Comparison of ENCODE assay signal across 8 mouse cellular contexts in genomic region chr11:62624341-62625291, GRCm38 (mm10). TPM values are rescaled to one million over a fixed set of nuclear protein-coding genes. Genes with fewer than 3 reads are reported as not detected.
A peak's percentile ranks its signal among the peaks of the same experiment; 100 is the strongest.
DNase-seq lines count a peak whose midpoint lies in the region; ATAC-seq lines count a peak whose summit lies in the region.

No protein-coding gene starts in this region.

- no peak for DNase-seq in heart, embryonic 10.5 days (ENCODE audit: low spot score)
- no peak for DNase-seq in heart, adult 9 months (ENCODE audit: low spot score in 2 of 2)
- peak; percentile 87 for DNase-seq in brain, adult 2 months (ENCODE audit: low read depth, low spot score)
- DNase-seq in layer of hippocampus, adult 8-10 months (ENCODE audit: low spot score in 2 of 2) = peak; percentile 72 to 77

- H3K27me3 ChIP-seq in heart, embryonic 10.5 days (ENCODE audit: insufficient read depth, poor library complexity, severe bottlenecking) = no peaks in the 10 kb centered on the region; the same call in 1 of the 2 replicates
- H3K27me3 ChIP-seq in heart, embryonic 15.5 days = no peaks in the 10 kb centered on the region
- H3K27me3 ChIP-seq in midbrain, embryonic 13.5 days = no peaks in the 10 kb centered on the region

- ATAC-seq in heart, embryonic 15.5 days (replicated peaks; ENCODE audit: insufficient number of reproducible peaks, insufficient read depth, low FRiP score, low read depth) = peak; percentile 23
- ATAC-seq in midbrain, embryonic 13.5 days = peak; percentile 43; the same call in 1 of the 2 replicates
- ATAC-seq in activated CD4-positive, CD25-positive, alpha-beta regulatory T cell, adult 4 months = no peak
- no peak for ATAC-seq in CD4-positive, CD25-positive, alpha-beta regulatory T cell, adult 4 months

- whole genome bisulfite sequencing in heart, embryonic 10.5 days = 53% methylated on average over 10 of the region's 10 CpGs
- WGBS in heart, embryonic 15.5 days = 29% methylated on average over 10 of the region's 10 CpGs
- 74% methylated on average over 10 of the region's 10 CpGs for WGBS in midbrain, embryonic 13.5 days

- no peak overlapping the region for H3K4me3 ChIP-seq in heart, embryonic 10.5 days
- H3K4me3 ChIP-seq in heart, embryonic 15.5 days = no peak overlapping the region
- H3K4me3 ChIP-seq in midbrain, embryonic 13.5 days (replicated peaks) = no peak overlapping the region

- H3K4me2 ChIP-seq in heart, embryonic 15.5 days = 0 out of 2 replicates have a peak overlapping the region, but pooled peaks have one; percentile 19
- H3K4me2 ChIP-seq in midbrain, embryonic 13.5 days (replicated peaks) = no peak overlapping the region

- H3K9ac ChIP-seq in heart, embryonic 15.5 days = no peak overlapping the region
- H3K9ac ChIP-seq in midbrain, embryonic 13.5 days (replicated peaks) = no peak overlapping the region

- H3K4me1 ChIP-seq in heart, embryonic 10.5 days = peaks cover 57% of the 10 kb centered on the region
- H3K4me1 ChIP-seq in heart, embryonic 15.5 days (replicated peaks) = peaks cover 52% of the 10 kb centered on the region
- H3K4me1 ChIP-seq in midbrain, embryonic 13.5 days (replicated peaks) = peaks cover 27% of the 10 kb centered on the region

- no peaks in the 10 kb centered on the region for H3K9me3 ChIP-seq in heart, embryonic 10.5 days
- H3K9me3 ChIP-seq in heart, embryonic 15.5 days (replicated peaks) = no peaks in the 10 kb centered on the region
- H3K9me3 ChIP-seq in midbrain, embryonic 13.5 days = no peaks in the 10 kb centered on the region

- peaks cover 13% of the 10 kb centered on the region for H3K36me3 ChIP-seq in heart, embryonic 10.5 days
- peaks cover 7% of the 10 kb centered on the region; the same call in 1 of the 2 replicates for H3K36me3 ChIP-seq in heart, embryonic 15.5 days
- H3K36me3 ChIP-seq in midbrain, embryonic 13.5 days = peaks cover 6% of the 10 kb centered on the region; the same call in 1 of the 2 replicates

- H3K27ac ChIP-seq in heart, embryonic 10.5 days = peak overlapping the region; percentile 59; the same call in 1 of the 2 replicates
- H3K27ac ChIP-seq in heart, embryonic 15.5 days = peak overlapping the region; percentile 74
- peak overlapping the region; percentile 25 for H3K27ac ChIP-seq in midbrain, embryonic 13.5 days

RNA-seq across cellular contexts. Expression of gene Lrrc75a, which starts 23.7 kb away (rescaled TPM):
- 14.9 and 17.2 TPM in 2 replicates for polyA plus RNA-seq in heart, embryonic 10.5 days (2016; fragmentation: Nextera tagmentation; extraction: Ambion mirVana)
- 14.6 and 18.5 TPM in 2 replicates for polyA plus RNA-seq in heart, embryonic 15.5 days (2015; fragmentation: Nextera tagmentation; extraction: Ambion mirVana)
- 1 to 10 TPM; 7.5 to 9.3 (median 9.0) TPM for total RNA-seq in layer of hippocampus, adult 8-10 months (2022)
- 8.2 and 11.4 TPM in 2 replicates for polyA plus RNA-seq in midbrain, embryonic 13.5 days (2015; fragmentation: Nextera tagmentation; extraction: Ambion mirVana)
- polyA plus RNA-seq in activated CD4-positive, CD25-positive, alpha-beta regulatory T cell, adult 4 months (2017; shearing (Covaris generic)) = 1 to 10 TPM; 1.0 to 1.7 TPM
- 1 to 10 TPM; 1.9 to 4.6 TPM for polyA plus RNA-seq in CD4-positive, CD25-positive, alpha-beta regulatory T cell, adult 4 months (2017; shearing (Covaris generic))

RNA-seq across cellular contexts. Expression of gene Mmgt2, which starts 23.8 kb away (rescaled TPM):
- polyA plus RNA-seq in heart, embryonic 10.5 days (2016; fragmentation: Nextera tagmentation; extraction: Ambion mirVana) = 40.5 and 49.6 TPM in 2 replicates
- 44.7 and 49.1 TPM in 2 replicates for polyA plus RNA-seq in heart, embryonic 15.5 days (2015; fragmentation: Nextera tagmentation; extraction: Ambion mirVana)
- 10 to 100 TPM; 17.4 to 25.5 (median 20.8) TPM for total RNA-seq in layer of hippocampus, adult 8-10 months (2022)
- 23.0 and 25.2 TPM in 2 replicates for polyA plus RNA-seq in midbrain, embryonic 13.5 days (2015; fragmentation: Nextera tagmentation; extraction: Ambion mirVana)
- polyA plus RNA-seq in activated CD4-positive, CD25-positive, alpha-beta regulatory T cell, adult 4 months (2017; shearing (Covaris generic)) = 10 to 100 TPM; 32.9 to 42.3 TPM
- polyA plus RNA-seq in CD4-positive, CD25-positive, alpha-beta regulatory T cell, adult 4 months (2017; shearing (Covaris generic)) = 10 to 100 TPM; 42.9 to 59.1 TPM

RNA-seq across cellular contexts. Expression of gene Trpv2, which starts 50.3 kb away (rescaled TPM):
- polyA plus RNA-seq in heart, embryonic 10.5 days (2016; fragmentation: Nextera tagmentation; extraction: Ambion mirVana) = 4.2 and 5.9 TPM in 2 replicates
- 4.2 and 6.4 TPM in 2 replicates for polyA plus RNA-seq in heart, embryonic 15.5 days (2015; fragmentation: Nextera tagmentation; extraction: Ambion mirVana)
- 10 to 100 TPM; 14.5 to 15.9 (median 15.1) TPM for total RNA-seq in layer of hippocampus, adult 8-10 months (2022)
- 20.7 TPM in 2 replicates for polyA plus RNA-seq in midbrain, embryonic 13.5 days (2015; fragmentation: Nextera tagmentation; extraction: Ambion mirVana)
- 10 to 100 TPM; 76.8 to 79.0 TPM for polyA plus RNA-seq in activated CD4-positive, CD25-positive, alpha-beta regulatory T cell, adult 4 months (2017; shearing (Covaris generic))
- 10 to 100 TPM; 65.8 to 93.5 TPM for polyA plus RNA-seq in CD4-positive, CD25-positive, alpha-beta regulatory T cell, adult 4 months (2017; shearing (Covaris generic))

Comparison
In these comparisons a context has a peak if more than half of its experiments do, and no peak if none do; other contexts are left out.
1. DNase-seq: peak in brain, adult 2 months (single experiment) and layer of hippocampus, adult 8-10 months (2 of 2); none in heart, embryonic 10.5 days (single experiment) and heart, adult 9 months (0 of 2).
2. ATAC-seq: peak in heart, embryonic 15.5 days (single experiment) and midbrain, embryonic 13.5 days (single experiment); none in activated CD4-positive, CD25-positive, alpha-beta regulatory T cell, adult 4 months (single experiment) and CD4-positive, CD25-positive, alpha-beta regulatory T cell, adult 4 months (single experiment).
3. Peak in every context shown above with its lines, with median percentiles within 50 percentile points of each other: H3K27ac ChIP-seq.